Mouse (Mus musculus): Measurements from ENCODE around the gene Ola1. TPM values are rescaled to one million over a fixed set of nuclear protein-coding genes. Genes with fewer than 3 reads are reported as not detected.

Gene Ola1
- polyA plus RNA-seq, 1 experiment from 2014 or later = 69.5 TPM

GRCm38 (mm10) chr2:73045505-73045904 lies 173.2 kb downstream of the Ola1 start:
- Histone ChIP-seq H3K4me1 (replicated peaks; ENCODE audit: insufficient read depth, low read length) (no peaks in the 10 kb centered on the region), H3K9ac (ENCODE audit: low read depth, low read length) (no peak overlapping the region), H3K4me3 (replicated peaks; ENCODE audit: low read depth, low read length) (no peak overlapping the region), H3K9me3 (replicated peaks; ENCODE audit: low read length) (no peaks in the 10 kb centered on the region), H3K27me3 (ENCODE audit: insufficient read depth, low read length) (no peaks in the 10 kb centered on the region), H3K4me2 (ENCODE audit: low read length) (no peak overlapping the region), H3K27ac (no peak overlapping the region), H3K36me3 (ENCODE audit: insufficient read depth, low read length) (no peaks in the 10 kb centered on the region)
- ATAC-seq (replicated peaks; ENCODE audit: low FRiP score, low read depth) (no peak), DNase-seq (ENCODE audit: low spot score) (no peak)
- 68% methylated on average over 5 of the region's 5 CpGs for WGBS
- TF ChIP-seq CTCF (IDR thresholded peaks at IDR 0.05; ENCODE audit: low read depth) = no peak

Other genes with a start within 250 kb of the Ola1 start
- gene Sp3, start 238.5 kb downstream of the Ola1 start, polyA plus RNA-seq (2015; fragmentation: Nextera tagmentation; extraction: Ambion mirVana) = 40.5 and 41.3 TPM in 2 replicates
- gene Gm11084, start 232.2 kb downstream of the Ola1 start, polyA plus RNA-seq (2015; fragmentation: Nextera tagmentation; extraction: Ambion mirVana) = not detected in 2 replicates
- not detected in 2 replicates for gene Sp9, start 53.0 kb upstream of the Ola1 start, polyA plus RNA-seq (2015; fragmentation: Nextera tagmentation; extraction: Ambion mirVana)
- gene Scrn3, start 93.7 kb upstream of the Ola1 start, polyA plus RNA-seq (2015; fragmentation: Nextera tagmentation; extraction: Ambion mirVana) = 15.9 TPM in 2 replicates
- 28.5 and 33.8 TPM in 2 replicates for gene Cir1, start 93.8 kb upstream of the Ola1 start, polyA plus RNA-seq (2015; fragmentation: Nextera tagmentation; extraction: Ambion mirVana)
- gene Gpr155, start 167.6 kb upstream of the Ola1 start, polyA plus RNA-seq (2015; fragmentation: Nextera tagmentation; extraction: Ambion mirVana) = 9.4 and 9.8 TPM in 2 replicates

All from kidney, postnatal 0 days (tissue).